Mouse (Mus musculus): ENCODE results near the gene Ccdc34. TPM values are rescaled to one million over a fixed set of nuclear protein-coding genes. Genes with fewer than 3 reads are reported as not detected.
A peak's percentile ranks its signal among the peaks of the same experiment; 100 is the strongest.

Ccdc34 gene
- total and polyA plus RNA-seq, 3 experiments, result 17.2 to 44.6 (median 22.4) TPM

GRCm38 (mm10) chr2:110204169-110204568 is 186.6 kb downstream of the Ccdc34 start:
- peaks cover 0 to 4% of the 10 kb centered on the region in 2 experiments; a peak in 1 of 4 replicates for H3K4me1 ChIP-seq (ENCODE audit: control insufficient read depth in 1 of 2, insufficient read depth in 2 of 2)
- dilution Hi-C loops (cut with MboI; ENCODE audit: extremely low pct_ligation_motif_present, extremely low pct_unique_long_range_greater_than_20kb, low sequenced_read_pairs), result no loop called here
- in situ Hi-C loops (cut with MboI; ENCODE audit: low pct_ligation_motif_present, low pct_unique_long_range_greater_than_20kb, low sequenced_read_pairs), result loop anchor here (5.0 to 25.0 kb wide), 2 partner anchors 142 to 297 kb away; no protein-coding TSS in a partner anchor

DNA sequence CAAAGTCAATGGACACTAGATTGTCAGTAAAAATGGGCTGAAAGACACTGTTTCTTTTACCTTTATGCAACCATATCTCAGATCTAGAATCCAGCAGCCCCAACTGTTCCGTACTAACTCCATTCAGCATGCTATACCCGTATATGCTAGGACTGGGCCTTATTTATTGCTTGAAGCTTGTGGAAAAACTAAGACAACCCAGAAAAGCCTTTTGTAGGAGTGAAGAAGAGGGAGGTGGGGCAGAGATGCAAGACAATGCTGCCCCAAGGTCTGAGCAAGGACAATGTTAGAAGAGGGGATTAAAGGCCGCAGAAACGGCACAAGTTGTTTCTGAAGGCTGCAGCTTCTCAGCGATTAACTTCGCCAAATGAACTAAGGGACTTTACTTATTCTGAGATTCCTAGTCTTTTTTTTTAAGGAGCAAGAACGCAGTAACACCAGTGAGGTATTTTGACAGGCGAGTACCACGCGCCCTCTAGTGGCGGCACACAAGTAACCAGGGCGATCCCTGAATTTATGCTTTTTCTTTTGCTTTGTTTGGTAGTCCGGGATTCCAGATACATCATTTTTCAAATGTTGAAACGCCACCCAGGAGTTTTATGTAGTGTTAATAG is 187.2 kb downstream of the Ccdc34 start:
- Histone ChIP-seq H3K4me1 (ENCODE audit: control insufficient read depth in 1 of 2, insufficient read depth in 2 of 2) (peaks cover 0 to 4% of the 10 kb centered on the region in 2 experiments; a peak in 1 of 4 replicates), H3K27ac (ENCODE audit: insufficient read depth, low read depth) (no peak overlapping the region), H3K27me3 (replicated peaks) (no peaks in the 10 kb centered on the region), H3K4me3 (replicated peaks in 1 of 3; ENCODE audit: low read depth in 2 of 3, low read length in 2 of 3, poor library complexity in 1 of 3) (no peak overlapping the region), H3K79me2 (replicated peaks; ENCODE audit: control insufficient read depth, extremely low read depth, insufficient read depth, poor library complexity, severe bottlenecking) (no peaks in the 10 kb centered on the region), H3K9ac (ENCODE audit: insufficient read depth, low read depth) (no peak overlapping the region), H3K9me3 (replicated peaks; ENCODE audit: low read length) (no peaks in the 10 kb centered on the region), H3K36me3 (replicated peaks in 1 of 2; ENCODE audit: control insufficient read depth in 1 of 2, insufficient read depth in 1 of 2, low read length in 1 of 2) (no peaks in the 10 kb centered on the region), H3K4me2 (ENCODE audit: insufficient read depth, low read depth, poor library complexity, severe bottlenecking) (peak overlapping the region; percentile 62)
- DNase-seq (ENCODE audit: extremely low read depth), result peak; percentile 39
- in situ Hi-C loops (cut with MboI; ENCODE audit: low pct_ligation_motif_present, low pct_unique_long_range_greater_than_20kb, low sequenced_read_pairs), result loop anchor here (5.0 to 25.0 kb wide), 2 partner anchors 143 to 298 kb away; no protein-coding TSS in a partner anchor
- dilution Hi-C loops (cut with MboI; ENCODE audit: extremely low pct_ligation_motif_present, extremely low pct_unique_long_range_greater_than_20kb, low sequenced_read_pairs), result no loop called here
- TF ChIP-seq BHLHE40 (IDR thresholded peaks at IDR 0.05; ENCODE audit: low read depth, low read length), result no peak
- no peak for TF ChIP-seq TCF12 (IDR thresholded peaks at IDR 0.05; ENCODE audit: low read depth, low read length)
- TF ChIP-seq UBTF (IDR thresholded peaks at IDR 0.05; ENCODE audit: low read depth, low read length), result no peak
- TF ChIP-seq KAT2A (IDR thresholded peaks at IDR 0.05; ENCODE audit: insufficient replicate concordance, low read length), result no peak
- no peak for TF ChIP-seq MYC (IDR thresholded peaks at IDR 0.05; ENCODE audit: low read depth, low read length)
- TF ChIP-seq ZC3H11A (IDR thresholded peaks at IDR 0.05; ENCODE audit: low read depth, low read length), result peak; percentile 75
- TF ChIP-seq NELFE (IDR thresholded peaks at IDR 0.05; ENCODE audit: low read depth, low read length), result no peak
- no peak for TF ChIP-seq ELF1 (IDR thresholded peaks at IDR 0.05; ENCODE audit: low read depth, low read length)
- TF ChIP-seq CHD2 (IDR thresholded peaks at IDR 0.05; ENCODE audit: low read length), result no peak
- no peak for TF ChIP-seq POLR2AphosphoS2 (IDR thresholded peaks at IDR 0.05; ENCODE audit: low read depth, low read length)
- 0 out of 2 replicates have a peak, but pooled peaks have one; percentile 26 for TF ChIP-seq IRF4 (IDR thresholded peaks at IDR 0.05; ENCODE audit: low read depth, low read length)
- TF ChIP-seq ZNF384 (IDR thresholded peaks at IDR 0.05; ENCODE audit: low read depth, low read length), result peak; percentile 71
- peak; percentile 93 for TF ChIP-seq SMC3 (IDR thresholded peaks at IDR 0.05; ENCODE audit: low read depth, low read length)
- TF ChIP-seq MEF2A (IDR thresholded peaks at IDR 0.05; ENCODE audit: borderline replicate concordance, low read depth, low read length), result 0 out of 2 replicates have a peak, but pooled peaks have one; percentile 27
- no peak for TF ChIP-seq POLR2A (IDR thresholded peaks at IDR 0.05; ENCODE audit: low read depth, low read length)
- TF ChIP-seq TBP (conservative IDR thresholded peaks at IDR 0.05; ENCODE audit: low read depth, low read length), result no peak
- no peak for TF ChIP-seq PAX5 (IDR thresholded peaks at IDR 0.05; ENCODE audit: low read length)
- TF ChIP-seq EP300 (IDR thresholded peaks at IDR 0.05; ENCODE audit: low read length), result no peak
- no peak for TF ChIP-seq MAZ (IDR thresholded peaks at IDR 0.05; ENCODE audit: low read depth, low read length)
- TF ChIP-seq RAD21 (IDR thresholded peaks at IDR 0.05; ENCODE audit: low read depth, low read length), result peak; percentile 82
- TF ChIP-seq MAX (IDR thresholded peaks at IDR 0.05; ENCODE audit: low read length), result no peak
- TF ChIP-seq GABPA (IDR thresholded peaks at IDR 0.05; ENCODE audit: insufficient replicate concordance, low read depth, low read length), result no peak
- no peak for TF ChIP-seq JUND (conservative IDR thresholded peaks at IDR 0.05; ENCODE audit: low read depth, low read length)
- TF ChIP-seq ZKSCAN1 (IDR thresholded peaks at IDR 0.05; ENCODE audit: borderline replicate concordance, low read depth, low read length), result no peak
- peak; percentile 64 to 91 for TF ChIP-seq CTCF (conservative IDR thresholded peaks at IDR 0.05 in 1 of 2, IDR thresholded peaks at IDR 0.05 in 1 of 2; ENCODE audit: low read depth in 2 of 2, low read length in 2 of 2)
- TF ChIP-seq MXI1 (IDR thresholded peaks at IDR 0.05; ENCODE audit: low read depth, low read length), result no peak
- TF ChIP-seq RCOR1 (conservative IDR thresholded peaks at IDR 0.05; ENCODE audit: low read depth, low read length), result no peak

More at GRCm38 (mm10) chr2:110204169-110204568, 186.6 kb downstream of the Ccdc34 start:
- no peaks in the 10 kb centered on the region for H3K9me3 ChIP-seq (replicated peaks; ENCODE audit: low read length)
- TF ChIP-seq JUN (IDR thresholded peaks at IDR 0.05; ENCODE audit: insufficient read depth, low read depth, low read length), result no peak
- no peak for TF ChIP-seq ZKSCAN1 (IDR thresholded peaks at IDR 0.05; ENCODE audit: borderline replicate concordance, low read depth, low read length)
- TF ChIP-seq MEF2A (IDR thresholded peaks at IDR 0.05; ENCODE audit: borderline replicate concordance, low read depth, low read length), result no peak
- TF ChIP-seq RCOR1 (conservative IDR thresholded peaks at IDR 0.05; ENCODE audit: low read depth, low read length), result no peak
- no peak for TF ChIP-seq BHLHE40 (IDR thresholded peaks at IDR 0.05; ENCODE audit: low read depth, low read length)
- no peak overlapping the region for H3K4me3 ChIP-seq (replicated peaks in 1 of 3; ENCODE audit: low read depth in 2 of 3, low read length in 2 of 3, poor library complexity in 1 of 3)
- no peak overlapping the region for H3K9ac ChIP-seq (ENCODE audit: insufficient read depth, low read depth)
- peak; percentile 17 for DNase-seq (ENCODE audit: extremely low read depth)
- no peak overlapping the region for H3K27ac ChIP-seq (ENCODE audit: insufficient read depth, low read depth)
- H3K79me2 ChIP-seq (replicated peaks; ENCODE audit: control insufficient read depth, extremely low read depth, insufficient read depth, poor library complexity, severe bottlenecking), result no peaks in the 10 kb centered on the region
- H3K4me2 ChIP-seq (ENCODE audit: insufficient read depth, low read depth, poor library complexity, severe bottlenecking), result no peak overlapping the region
- no peaks in the 10 kb centered on the region for H3K27me3 ChIP-seq (replicated peaks)
- H3K36me3 ChIP-seq (replicated peaks in 1 of 2; ENCODE audit: control insufficient read depth in 1 of 2, insufficient read depth in 1 of 2, low read length in 1 of 2), result no peaks in the 10 kb centered on the region
